Mouse (Mus musculus) liver, embryonic 11.5 days (tissue): ENCODE results near the gene Samd4b. TPM values are rescaled to one million over a fixed set of nuclear protein-coding genes. Genes with fewer than 3 reads are reported as not detected.
A peak's percentile ranks its signal among the peaks of the same experiment; 100 is the strongest.

Source experiments
- ATAC-seq: fragments of 200-750 bp; cut with Nextera tagmentation; replicated peaks from 2 replicates; pipeline ENCODE4 v1.8.0; 2017; ENCODE audit warnings: moderate number of reproducible peaks, mild to moderate bottlenecking, moderate TSS enrichment, moderate library complexity; ENCODE audit not compliant: low FRiP score
- DNase-seq: peaks from one replicate; pipeline ENCODE4 v3.0.0-alpha.2; 2017; ENCODE audit warnings: low spot score
- H3K27ac ChIP-seq: fragments of 300-500 bp; sonication (generic); 2 replicates; pipeline ENCODE4 v1.5.1; 2014; ENCODE audit warnings: mild to moderate bottlenecking, low read depth, low read length, control low read depth
- H3K27me3 ChIP-seq: fragments of 300-500 bp; sonication (generic); replicated peaks from 2 replicates; pipeline ENCODE4 v1.6.1; 2014; ENCODE audit warnings: low read length, mixed read lengths; ENCODE audit not compliant: control insufficient read depth, insufficient read depth
- H3K36me3 ChIP-seq: fragments of 300-500 bp; sonication (generic); 2 replicates; pipeline ENCODE4 v1.6.1; 2014; ENCODE audit warnings: mild to moderate bottlenecking, low read length, moderate library complexity, mixed read lengths; ENCODE audit not compliant: control insufficient read depth, insufficient read depth
- H3K4me1 ChIP-seq: fragments of 300-500 bp; sonication (generic); replicated peaks from 2 replicates; pipeline ENCODE4 v1.6.1; 2014; ENCODE audit warnings: low read length, mixed read lengths; ENCODE audit not compliant: control insufficient read depth, insufficient read depth
- H3K4me2 ChIP-seq: fragments of 300-500 bp; sonication (generic); 2 replicates; pipeline ENCODE4 v1.6.1; 2014; ENCODE audit warnings: mild to moderate bottlenecking, control low read depth, moderate library complexity
- H3K4me3 ChIP-seq: fragments of 300-500 bp; sonication (generic); 2 replicates; pipeline ENCODE4 v1.5.1; 2014; ENCODE audit warnings: low read depth, low read length, control low read depth
- H3K9ac ChIP-seq: fragments of 300-500 bp; sonication (generic); 2 replicates; pipeline ENCODE4 v1.6.1; 2014; ENCODE audit warnings: low read depth, low read length, control low read depth
- H3K9me3 ChIP-seq: fragments of 300-500 bp; sonication (generic); 2 replicates; pipeline ENCODE4 v1.6.1; 2016; ENCODE audit warnings: low read length, inconsistent platforms, mixed read lengths; ENCODE audit not compliant: control insufficient read depth
- WGBS: fragments of 180-500 bp; shearing (Covaris S2); extraction: QIAGEN DNeasy Blood & Tissue Kit; methylation state at CpG from one replicate; pipeline ENCODE4 v1.1.7; 2014; 5-methylcytosine and 5-hydroxymethylcytosine counted together
- polyA plus RNA-seq: library from polyadenylated mRNA; unstranded; fragments of >200 nt; fragmentation: Nextera tagmentation; extraction: Ambion mirVana; gene quantifications from 2 replicates; pipeline ENCODE4 v1.2.1, GENCODE M21; 2014

Gene Samd4b
- polyA plus RNA-seq, 1 experiment from 2014 or later, result 18.6 TPM

GRCm38 (mm10) chr7:28466721-28467212 is 131.2 kb downstream of the Samd4b start:
- Histone ChIP-seq H3K9ac (peak overlapping the region; percentile 57), H3K4me1 (peaks cover 12% of the 10 kb centered on the region), H3K4me2 (peak overlapping the region; percentile 94), H3K27me3 (peaks cover 16% of the 10 kb centered on the region), H3K4me3 (peak overlapping the region; percentile 60), H3K36me3 (no peaks in the 10 kb centered on the region), H3K9me3 (no peaks in the 10 kb centered on the region), H3K27ac (no peak overlapping the region)
- ATAC-seq (no peak), DNase-seq (no peak)
- 34% methylated on average over 40 of the region's 40 CpGs for WGBS

GRCm38 (mm10) chr7:28464416-28465212 is 133.3 kb downstream of the Samd4b start:
- Histone ChIP-seq H3K9ac (no peak overlapping the region), H3K4me3 (no peak overlapping the region), H3K4me2 (peak overlapping the region; percentile 20; the same call in 1 of the 2 replicates), H3K27ac (no peak overlapping the region), H3K4me1 (peaks cover 12% of the 10 kb centered on the region), H3K9me3 (no peaks in the 10 kb centered on the region), H3K36me3 (no peaks in the 10 kb centered on the region), H3K27me3 (peaks cover 16% of the 10 kb centered on the region)
- DNase-seq (no peak), ATAC-seq (peak; percentile 44; the same call in 1 of the 2 replicates)
- 50% methylated on average over 10 of the region's 10 CpGs for WGBS

GRCm38 (mm10) chr7:28462769-28463168 is 135.2 kb downstream of the Samd4b start:
- H3K36me3 ChIP-seq, result peaks cover 5% of the 10 kb centered on the region; the same call in 1 of the 2 replicates
- 78% methylated on average over 2 of the region's 2 CpGs for WGBS
- H3K9ac ChIP-seq, result no peak overlapping the region

GRCm38 (mm10) chr7:28460361-28460760 is 137.6 kb downstream of the Samd4b start:
- Histone ChIP-seq H3K4me1 (no peaks in the 10 kb centered on the region), H3K27me3 (no peaks in the 10 kb centered on the region), H3K9me3 (no peaks in the 10 kb centered on the region), H3K4me3 (no peak overlapping the region), H3K9ac (no peak overlapping the region), H3K36me3 (peaks cover 5% of the 10 kb centered on the region; the same call in 1 of the 2 replicates), H3K4me2 (no peak overlapping the region), H3K27ac (no peak overlapping the region)
- no peak for ATAC-seq
- WGBS, result 87% methylated on average over 4 of the region's 5 CpGs
- DNase-seq, result no peak

More at GRCm38 (mm10) chr7:28462769-28463168, 135.2 kb downstream of the Samd4b start:
- H3K27me3 ChIP-seq, result peaks cover 16% of the 10 kb centered on the region
- DNase-seq, result no peak
- no peak for ATAC-seq
- H3K4me1 ChIP-seq, result peaks cover 12% of the 10 kb centered on the region
- no peak overlapping the region for H3K4me3 ChIP-seq
- H3K9me3 ChIP-seq, result no peaks in the 10 kb centered on the region
- no peak overlapping the region for H3K4me2 ChIP-seq
- H3K27ac ChIP-seq, result no peak overlapping the region

- Histone ChIP-seq H3K27ac (no peak overlapping the region), H3K4me3 (peak overlapping the region; percentile 83), H3K9ac (peak overlapping the region; percentile 69), H3K4me2 (peak overlapping the region; percentile 99), H3K27me3 (no peaks in the 10 kb centered on the region), H3K9me3 (no peaks in the 10 kb centered on the region), H3K36me3 (no peaks in the 10 kb centered on the region), H3K4me1 (peaks cover 11% of the 10 kb centered on the region; the same call in 1 of the 2 replicates)
- ATAC-seq (no peak), DNase-seq (no peak)
- 3% methylated on average over 24 of the region's 24 CpGs for WGBS
Measured at GRCm38 (mm10) chr7:28452361-28453005, 145.5 kb downstream of the Samd4b start.

GRCm38 (mm10) chr7:28451531-28452360 is 146.2 kb downstream of the Samd4b start, which contains the start of gene Lrfn1:
TSS of gene Lrfn1 (plus strand) at chr7:28451980.
- H3K4me1 ChIP-seq, result peaks cover 11% of the 10 kb centered on the region; the same call in 1 of the 2 replicates
- peak; percentile 49 for ATAC-seq
- no peaks in the 10 kb centered on the region for H3K27me3 ChIP-seq
- no peak within 1 kb of the TSS; the same call in 1 of the 2 replicates for H3K27ac ChIP-seq
- peak within 1 kb of the TSS; percentile 99 for H3K4me2 ChIP-seq
- H3K36me3 ChIP-seq, result no peaks in the 10 kb centered on the region
- DNase-seq, result no peak
- 1% methylated on average over 42 of the region's 97 CpGs for WGBS
- H3K4me3 ChIP-seq, result peak within 1 kb of the TSS; percentile 83
- peak within 1 kb of the TSS; percentile 69 for H3K9ac ChIP-seq
- H3K9me3 ChIP-seq, result no peaks in the 10 kb centered on the region

- no peak overlapping the region for H3K27ac ChIP-seq
- no peaks in the 10 kb centered on the region for H3K36me3 ChIP-seq
- no peak overlapping the region for H3K4me3 ChIP-seq
- H3K27me3 ChIP-seq, result no peaks in the 10 kb centered on the region
- H3K9ac ChIP-seq, result no peak overlapping the region
- H3K9me3 ChIP-seq, result no peaks in the 10 kb centered on the region
- H3K4me2 ChIP-seq, result no peak overlapping the region
- DNase-seq (no peak), ATAC-seq (no peak)
- 69% methylated on average over 13 of the region's 13 CpGs for WGBS
- peaks cover 8% of the 10 kb centered on the region; the same call in 1 of the 2 replicates for H3K4me1 ChIP-seq
Measured at GRCm38 (mm10) chr7:28447865-28448820, 149.8 kb downstream of the Samd4b start.
